In the genomic region with DNA sequence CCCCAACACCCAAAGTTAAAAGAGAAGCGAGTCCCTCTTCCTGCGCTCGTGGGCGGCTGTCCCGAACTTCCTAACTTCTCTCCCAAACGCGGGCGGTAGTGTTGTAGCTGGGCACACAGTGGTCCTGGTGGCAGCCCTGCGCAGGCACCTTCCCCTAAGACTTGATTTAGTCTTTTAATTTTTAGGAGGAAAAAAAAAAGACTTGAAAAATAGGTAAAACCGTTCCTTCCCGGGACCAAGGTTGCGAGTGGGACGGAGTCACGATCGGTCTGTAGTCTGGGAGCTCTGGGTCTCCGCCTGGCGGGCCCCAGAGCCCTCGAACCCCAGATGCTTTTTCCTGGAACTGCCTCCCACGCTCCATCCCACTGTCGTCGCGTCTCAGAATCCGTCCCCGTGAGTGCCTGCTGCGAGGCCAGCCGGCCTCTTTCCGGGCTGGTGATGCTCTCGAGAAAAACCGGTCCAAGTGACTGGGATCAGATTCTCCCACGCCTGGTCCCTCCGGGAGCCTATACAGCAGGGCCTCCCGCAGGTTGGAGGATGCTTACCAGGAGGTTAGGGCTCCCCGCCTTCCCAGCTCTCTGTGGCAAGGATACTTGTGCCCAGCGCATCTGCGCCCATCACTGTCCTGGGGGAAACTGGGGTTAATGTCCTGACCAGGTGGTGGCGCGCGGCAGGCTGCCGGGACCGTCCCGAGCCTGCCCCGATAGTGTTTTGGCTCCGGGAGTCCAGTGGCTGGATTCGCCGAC, we compare ENCODE assay signal across 8 mouse cellular contexts. TPM values are rescaled to one million over a fixed set of nuclear protein-coding genes. Genes with fewer than 3 reads are reported as not detected.
A peak's percentile ranks its signal among the peaks of the same experiment; 100 is the strongest.
DNase-seq lines count a peak whose midpoint lies in the region; ATAC-seq lines count a peak whose summit lies in the region.

No protein-coding gene starts in this region.

- peak overlapping the region; percentile 73 for H3K9ac ChIP-seq in hindbrain, embryonic 16.5 days (ENCODE audit: low read depth, low read length)
- H3K9ac ChIP-seq in neural tube, embryonic 11.5 days (ENCODE audit: low read length), result peak overlapping the region; percentile 55

- no peaks in the 10 kb centered on the region for H3K36me3 ChIP-seq in hindbrain, embryonic 16.5 days (ENCODE audit: control insufficient read depth, insufficient read depth, low read length)
- no peaks in the 10 kb centered on the region for H3K36me3 ChIP-seq in neural tube, embryonic 11.5 days (ENCODE audit: control insufficient read depth, insufficient read depth, low read length)

- H3K9me3 ChIP-seq in hindbrain, embryonic 16.5 days (ENCODE audit: control insufficient read depth, low read length), result no peaks in the 10 kb centered on the region
- no peaks in the 10 kb centered on the region for H3K9me3 ChIP-seq in neural tube, embryonic 11.5 days (ENCODE audit: control insufficient read depth, low read length)

- ATAC-seq in hindbrain, embryonic 16.5 days, result 0 out of 2 replicates have a peak, but pooled peaks have one; percentile 19
- no peak for ATAC-seq in neural tube, embryonic 11.5 days (ENCODE audit: insufficient read depth, low FRiP score, low TSS enrichment)

- H3K4me1 ChIP-seq in hindbrain, embryonic 16.5 days (ENCODE audit: control insufficient read depth, insufficient read depth, low read depth, low read length), result peaks cover 26% of the 10 kb centered on the region
- peaks cover 14% of the 10 kb centered on the region for H3K4me1 ChIP-seq in neural tube, embryonic 11.5 days (ENCODE audit: control insufficient read depth, insufficient read depth, low read length)

- no peak overlapping the region for H3K27ac ChIP-seq in hindbrain, embryonic 16.5 days (ENCODE audit: low read depth, low read length)
- no peak overlapping the region for H3K27ac ChIP-seq in neural tube, embryonic 11.5 days (ENCODE audit: low read depth, low read length)

- DNase-seq in adrenal gland, postnatal 25 days, result peak; percentile 20
- no peak for DNase-seq in adrenal gland, postnatal 10 days
- DNase-seq in right cerebral cortex, adult 2 months (ENCODE audit: low spot score in 2 of 2), result peak; percentile 47 to 52
- DNase-seq in right cerebral cortex, postnatal 14 days, result no peak
- DNase-seq in neural tube, embryonic 11.5 days (ENCODE audit: low spot score), result peak; percentile 32
- DNase-seq in natural killer cell, adult 2 months (ENCODE audit: low spot score in 2 of 2), result no peak
- DNase-seq in kidney, postnatal 25 days, result no peak

- under 1% methylated on average over 45 of the region's 45 CpGs for WGBS in hindbrain, embryonic 16.5 days
- 1% methylated on average over 45 of the region's 45 CpGs for WGBS in neural tube, embryonic 11.5 days

- peak overlapping the region; percentile 62 for H3K4me3 ChIP-seq in hindbrain, embryonic 16.5 days (ENCODE audit: low read length)
- H3K4me3 ChIP-seq in neural tube, embryonic 11.5 days (ENCODE audit: low read depth, low read length), result peak overlapping the region; percentile 55

- peaks cover 14% of the 10 kb centered on the region for H3K27me3 ChIP-seq in hindbrain, embryonic 16.5 days (replicated peaks; ENCODE audit: control insufficient read depth, insufficient read depth, low read length)
- peaks cover 38% of the 10 kb centered on the region for H3K27me3 ChIP-seq in neural tube, embryonic 11.5 days (ENCODE audit: control insufficient read depth, insufficient read depth, low read length)

- peak overlapping the region; percentile 99 for H3K4me2 ChIP-seq in hindbrain, embryonic 16.5 days (ENCODE audit: low read length)
- H3K4me2 ChIP-seq in neural tube, embryonic 11.5 days (ENCODE audit: low read depth), result peak overlapping the region; percentile 100

RNA-seq across cellular contexts. Expression of a gene that starts 1.2 kb away (rescaled TPM):
- total RNA-seq in adrenal gland, postnatal 25 days (2021), result 0.29 and 0.97 TPM in 2 replicates
- total RNA-seq in adrenal gland, postnatal 10 days (2021), result 1 to 10 TPM; 2.0 to 3.0 TPM
- 20.0 and 20.2 TPM in 2 replicates for polyA plus RNA-seq in hindbrain, embryonic 16.5 days (2015; fragmentation: Nextera tagmentation; extraction: Ambion mirVana)
- 4.7 and 5.7 TPM in 2 replicates for polyA plus RNA-seq in neural tube, embryonic 11.5 days (2014; fragmentation: Nextera tagmentation; extraction: Ambion mirVana)

RNA-seq across cellular contexts. Expression of a gene that starts 45.6 kb away (rescaled TPM):
- total RNA-seq in adrenal gland, postnatal 25 days (2021), result 20.5 and 22.6 TPM in 2 replicates
- 10 to 100 TPM; 17.3 to 17.4 TPM for total RNA-seq in adrenal gland, postnatal 10 days (2021)
- polyA plus RNA-seq in hindbrain, embryonic 16.5 days (2015; fragmentation: Nextera tagmentation; extraction: Ambion mirVana), result 20.0 and 22.7 TPM in 2 replicates
- 25.4 and 25.6 TPM in 2 replicates for polyA plus RNA-seq in neural tube, embryonic 11.5 days (2014; fragmentation: Nextera tagmentation; extraction: Ambion mirVana)

Comparison
In these comparisons a context has a peak if more than half of its experiments do, and no peak if none do; other contexts are left out.
1. DNase-seq: peak in adrenal gland, postnatal 25 days (single experiment), right cerebral cortex, adult 2 months (2 of 2) and neural tube, embryonic 11.5 days (single experiment); none in adrenal gland, postnatal 10 days (single experiment), right cerebral cortex, postnatal 14 days (single experiment), natural killer cell, adult 2 months (0 of 2) and kidney, postnatal 25 days (0 of 2).